Comparison of ENCODE assay signal across 22 mouse cellular contexts in genomic region chr12:40984735-40985134, GRCm38 (mm10). TPM values are rescaled to one million over a fixed set of nuclear protein-coding genes. Genes with fewer than 3 reads are reported as not detected.
A peak's percentile ranks its signal among the peaks of the same experiment; 100 is the strongest.
DNase-seq lines count a peak whose midpoint lies in the region; ATAC-seq and TF ChIP-seq lines count a peak whose summit lies in the region.
"Had no signal": no experiment of that assay in that cellular context is flagged by ENCODE, and none has a peak within 500 bp of the region (broad histone marks: within the 10 kb centered on the region; RNA-seq: fewer than 3 reads in every experiment).

No protein-coding gene starts in this region.

- H3K4me3 ChIP-seq in CH12.LX (replicated peaks in 1 of 3; ENCODE audit: low read depth in 2 of 3, low read length in 2 of 3, poor library complexity in 1 of 3) (no peak overlapping the region), ES-Bruce4 (ENCODE audit: low read depth, low read length) (no peak overlapping the region), ES-E14 (ENCODE audit: insufficient read depth in 1 of 2, low read depth in 1 of 2, low read length in 2 of 2, poor library complexity in 1 of 2, severe bottlenecking in 1 of 2) (no peak overlapping the region)
- no peak overlapping the region for H3K4me3 ChIP-seq in kidney, embryonic 15.5 days (replicated peaks)
- H3K4me3 ChIP-seq in midbrain, embryonic 16.5 days (ENCODE audit: low read depth, low read length), result no peak overlapping the region
- H3K4me3 ChIP-seq: embryonic facial prominence, embryonic 10.5 days; embryonic facial prominence, embryonic 12.5 days; erythroblast, embryonic 14.5 days; forebrain, embryonic 10.5 days; forebrain, embryonic 12.5 days had no signal

- no peak for ATAC-seq in kidney, embryonic 15.5 days (replicated peaks; ENCODE audit: low FRiP score)
- ATAC-seq in midbrain, embryonic 16.5 days, result no peak
- ATAC-seq: forebrain, embryonic 14.5 days; forebrain, embryonic 16.5 days had no signal

- 32% methylated on average over 4 of the region's 4 CpGs for WGBS in kidney, embryonic 15.5 days
- WGBS in midbrain, embryonic 16.5 days, result 11% methylated on average over 4 of the region's 4 CpGs

- dilution Hi-C loops in CH12.LX (cut with MboI; ENCODE audit: extremely low pct_ligation_motif_present, extremely low pct_unique_long_range_greater_than_20kb, low sequenced_read_pairs), result no loop called here

- no peak for TF ChIP-seq EP300 in CH12.LX (IDR thresholded peaks at IDR 0.05; ENCODE audit: low read length)
- TF ChIP-seq EP300 in ES-Bruce4 (IDR thresholded peaks at IDR 0.05; ENCODE audit: insufficient read depth, low read depth, low read length), result peak; percentile 72; the same call in 1 of the 2 replicates

- H3K36me3 ChIP-seq in CH12.LX (replicated peaks in 1 of 2; ENCODE audit: control insufficient read depth in 1 of 2, insufficient read depth in 1 of 2, low read length in 1 of 2) (no peaks in the 10 kb centered on the region), ES-Bruce4 (ENCODE audit: control insufficient read depth, insufficient read depth, low read length, poor library complexity, severe bottlenecking) (no peaks in the 10 kb centered on the region), ES-E14 (ENCODE audit: control insufficient read depth, insufficient read depth, low read length, poor library complexity, severe bottlenecking) (no peaks in the 10 kb centered on the region)
- no peaks in the 10 kb centered on the region for H3K36me3 ChIP-seq in kidney, embryonic 15.5 days
- H3K36me3 ChIP-seq in midbrain, embryonic 16.5 days (ENCODE audit: control insufficient read depth, insufficient read depth, low read length), result no peaks in the 10 kb centered on the region
- H3K36me3 ChIP-seq: embryonic facial prominence, embryonic 10.5 days; embryonic facial prominence, embryonic 12.5 days; forebrain, embryonic 10.5 days; forebrain, embryonic 12.5 days had no signal

- H3K79me2 ChIP-seq in CH12.LX (replicated peaks; ENCODE audit: control insufficient read depth, extremely low read depth, insufficient read depth, poor library complexity, severe bottlenecking), result no peaks in the 10 kb centered on the region

- no peak for TF ChIP-seq RAD21 in CH12.LX (IDR thresholded peaks at IDR 0.05; ENCODE audit: low read depth, low read length)

- no peak for TF ChIP-seq CTCF in CH12.LX (conservative IDR thresholded peaks at IDR 0.05 in 1 of 2, IDR thresholded peaks at IDR 0.05 in 1 of 2; ENCODE audit: low read depth in 2 of 2, low read length in 2 of 2)
- TF ChIP-seq CTCF in ES-Bruce4 (IDR thresholded peaks at IDR 0.05; ENCODE audit: low read depth, low read length), result no peak

- H3K27ac ChIP-seq in CH12.LX (ENCODE audit: insufficient read depth, low read depth) (no peak overlapping the region), ES-Bruce4 (ENCODE audit: insufficient read depth, low read length) (no peak overlapping the region), ES-E14 (ENCODE audit: insufficient read depth, low read depth, low read length, poor library complexity, severe bottlenecking) (no peak overlapping the region; the same call in 1 of the 2 replicates)
- H3K27ac ChIP-seq in kidney, embryonic 15.5 days, result no peak overlapping the region
- H3K27ac ChIP-seq in midbrain, embryonic 16.5 days (ENCODE audit: low read length), result no peak overlapping the region
- H3K27ac ChIP-seq: embryonic facial prominence, embryonic 10.5 days; embryonic facial prominence, embryonic 12.5 days; forebrain, embryonic 10.5 days; forebrain, embryonic 12.5 days had no signal

- no peak overlapping the region for H3K4me2 ChIP-seq in CH12.LX (ENCODE audit: insufficient read depth, low read depth, poor library complexity, severe bottlenecking)
- no peak overlapping the region for H3K4me2 ChIP-seq in kidney, embryonic 15.5 days
- no peak overlapping the region for H3K4me2 ChIP-seq in midbrain, embryonic 16.5 days (ENCODE audit: low read length)
- H3K4me2 ChIP-seq: embryonic facial prominence, embryonic 12.5 days; forebrain, embryonic 12.5 days had no signal

- H3K9ac ChIP-seq in CH12.LX (ENCODE audit: insufficient read depth, low read depth) (no peak overlapping the region), ES-Bruce4 (ENCODE audit: low read depth, poor library complexity, severe bottlenecking) (no peak overlapping the region), ES-E14 (ENCODE audit: insufficient read depth, low read depth, low read length, poor library complexity, severe bottlenecking) (no peak overlapping the region)
- H3K9ac ChIP-seq in kidney, embryonic 15.5 days, result no peak overlapping the region
- H3K9ac ChIP-seq in midbrain, embryonic 16.5 days (ENCODE audit: low read depth, low read length), result no peak overlapping the region
- H3K9ac ChIP-seq: embryonic facial prominence, embryonic 12.5 days; forebrain, embryonic 12.5 days had no signal

- in situ Hi-C loops in CH12.LX (cut with MboI; ENCODE audit: low pct_ligation_motif_present, low pct_unique_long_range_greater_than_20kb, low sequenced_read_pairs), result no loop called here
- in situ Hi-C loops in ES-E14 (cut with MboI; ENCODE audit: low sequenced_read_pairs in 2 of 2, unreplicated experiment in 2 of 2), result no loop called here

- peaks cover 0 to 26% of the 10 kb centered on the region in 2 experiments; a peak in 2 of 4 replicates for H3K4me1 ChIP-seq in CH12.LX (ENCODE audit: control insufficient read depth in 1 of 2, insufficient read depth in 2 of 2)
- peaks cover 8% of the 10 kb centered on the region for H3K4me1 ChIP-seq in ES-Bruce4 (ENCODE audit: control insufficient read depth, insufficient read depth, low read length)
- H3K4me1 ChIP-seq in ES-E14 (ENCODE audit: control insufficient read depth in 2 of 2, insufficient read depth in 2 of 2, low read length in 2 of 2, poor library complexity in 1 of 2), result peaks cover 4 to 18% of the 10 kb centered on the region in 2 experiments; a peak in 3 of 4 replicates
- H3K4me1 ChIP-seq in kidney, embryonic 15.5 days, result no peaks in the 10 kb centered on the region
- H3K4me1 ChIP-seq in midbrain, embryonic 16.5 days (ENCODE audit: control insufficient read depth, insufficient read depth, low read length), result no peaks in the 10 kb centered on the region
- H3K4me1 ChIP-seq: embryonic facial prominence, embryonic 12.5 days had no signal

- DNase-seq in CH12.LX (ENCODE audit: extremely low read depth), result peak; percentile 3
- peak; percentile 35 for DNase-seq in ES-E14 (ENCODE audit: low read depth, low spot score)
- peak; percentile 54 for DNase-seq in ZHBTc4 (ENCODE audit: low read depth, low spot score)
- no peak for DNase-seq in adrenal gland, postnatal 14 days
- DNase-seq: adrenal gland, adult 2 months; adrenal gland, postnatal 10 days; adrenal gland, postnatal 36 days; cerebellum, adult 11-12 months; cerebellum, adult 2 months; cerebellum, adult 9-10 months; cerebellum, postnatal 10 days; cerebellum, postnatal 25 days had no signal

- TF ChIP-seq POLR2A in CH12.LX (IDR thresholded peaks at IDR 0.05; ENCODE audit: low read depth, low read length) (no peak), ES-Bruce4 (IDR thresholded peaks at IDR 0.05; ENCODE audit: insufficient read depth, low read length) (no peak)

- no peaks in the 10 kb centered on the region for H3K27me3 ChIP-seq in CH12.LX (replicated peaks)
- no peaks in the 10 kb centered on the region for H3K27me3 ChIP-seq in ES-Bruce4 (ENCODE audit: control insufficient read depth, insufficient read depth, low read length, poor library complexity, severe bottlenecking)
- no peaks in the 10 kb centered on the region for H3K27me3 ChIP-seq in kidney, embryonic 15.5 days
- no peaks in the 10 kb centered on the region for H3K27me3 ChIP-seq in midbrain, embryonic 16.5 days (ENCODE audit: control insufficient read depth, insufficient read depth, low read depth, low read length)
- H3K27me3 ChIP-seq: embryonic facial prominence, embryonic 12.5 days; forebrain, embryonic 12.5 days had no signal

- H3K9me3 ChIP-seq in CH12.LX (replicated peaks; ENCODE audit: low read length) (no peaks in the 10 kb centered on the region), ES-Bruce4 (replicated peaks; ENCODE audit: control insufficient read depth, insufficient read depth, low read length, poor library complexity, severe bottlenecking) (peaks cover 6% of the 10 kb centered on the region), ES-E14 (ENCODE audit: control insufficient read depth, insufficient read depth, low read depth, low read length) (no peaks in the 10 kb centered on the region)
- H3K9me3 ChIP-seq in kidney, embryonic 15.5 days (replicated peaks), result no peaks in the 10 kb centered on the region
- H3K9me3 ChIP-seq in midbrain, embryonic 16.5 days (replicated peaks; ENCODE audit: control insufficient read depth, low read length, poor library complexity, severe bottlenecking), result no peaks in the 10 kb centered on the region
- H3K9me3 ChIP-seq: embryonic facial prominence, embryonic 10.5 days; embryonic facial prominence, embryonic 12.5 days; forebrain, embryonic 10.5 days; forebrain, embryonic 12.5 days had no signal

TF ChIP-seq in CH12.LX, 34 proteins besides CTCF, POLR2A, EP300 and RAD21 (continues in another document):
- no peak for TF ChIP-seq NELFE (IDR thresholded peaks at IDR 0.05; ENCODE audit: low read depth, low read length)
- TF ChIP-seq USF1 (IDR thresholded peaks at IDR 0.05; ENCODE audit: low read depth, low read length), result no peak
- TF ChIP-seq MAX (IDR thresholded peaks at IDR 0.05; ENCODE audit: low read length), result no peak
- TF ChIP-seq UBTF (IDR thresholded peaks at IDR 0.05; ENCODE audit: low read depth, low read length), result no peak
- TF ChIP-seq POLR2AphosphoS2 (IDR thresholded peaks at IDR 0.05; ENCODE audit: low read depth, low read length), result no peak
- no peak for TF ChIP-seq ZC3H11A (IDR thresholded peaks at IDR 0.05; ENCODE audit: low read depth, low read length)

TF ChIP-seq in ES-E14, 5 proteins besides CTCF, POLR2A, EP300 and RAD21:
- TF ChIP-seq ZNF384 (IDR thresholded peaks at IDR 0.05; ENCODE audit: low read depth, low read length) (no peak), ZC3H11A (IDR thresholded peaks at IDR 0.05; ENCODE audit: borderline replicate concordance, low read depth, low read length) (no peak), CHD2 (IDR thresholded peaks at IDR 0.05; ENCODE audit: low read depth, low read length) (no peak), MAFK (IDR thresholded peaks at IDR 0.05; ENCODE audit: insufficient read depth, low read depth, low read length) (no peak), HCFC1 (IDR thresholded peaks at IDR 0.05; ENCODE audit: borderline replicate concordance, insufficient read depth, low read length) (no peak)

RNA-seq across cellular contexts. Expression of gene Immp2l, which starts 39.2 kb away (rescaled TPM):
- total RNA-seq in CH12.LX (2012; rRNA removed) (9.1 and 16.5 TPM in 2 replicates), CH12.LX (2014; rRNA removed) (9.9 and 11.4 TPM in 2 replicates), ES-E14 (2012; rRNA removed) (11.4 and 24.1 TPM in 2 replicates)
- polyA plus RNA-seq in CH12.LX (2012; ENCODE audit: insufficient read length, low read depth) (3.6 and 4.8 TPM in 2 replicates), ES-Bruce4 (2011; ENCODE audit: insufficient read depth, insufficient read length, low read depth, missing spikeins) (7.3 and 15.5 TPM in 2 replicates)
- 8.6 and 8.9 TPM in 2 replicates for polyA plus RNA-seq in kidney, embryonic 15.5 days (2015; fragmentation: Nextera tagmentation; extraction: Ambion mirVana)
- 6.3 and 6.6 TPM in 2 replicates for polyA plus RNA-seq in midbrain, embryonic 16.5 days (2015; fragmentation: Nextera tagmentation; extraction: Ambion mirVana)
- 28.5 and 34.1 TPM in 2 replicates for total RNA-seq in adrenal gland, postnatal 14 days (2021)
